Mouse (Mus musculus): ENCODE measurements around the gene Phlpp1. TPM values are rescaled to one million over a fixed set of nuclear protein-coding genes. Genes with fewer than 3 reads are reported as not detected.
A peak's percentile ranks its signal among the peaks of the same experiment; 100 is the strongest.

Phlpp1 gene
- polyA plus RNA-seq, 1 experiment from 2014 or later = 4.8 TPM

DNA sequence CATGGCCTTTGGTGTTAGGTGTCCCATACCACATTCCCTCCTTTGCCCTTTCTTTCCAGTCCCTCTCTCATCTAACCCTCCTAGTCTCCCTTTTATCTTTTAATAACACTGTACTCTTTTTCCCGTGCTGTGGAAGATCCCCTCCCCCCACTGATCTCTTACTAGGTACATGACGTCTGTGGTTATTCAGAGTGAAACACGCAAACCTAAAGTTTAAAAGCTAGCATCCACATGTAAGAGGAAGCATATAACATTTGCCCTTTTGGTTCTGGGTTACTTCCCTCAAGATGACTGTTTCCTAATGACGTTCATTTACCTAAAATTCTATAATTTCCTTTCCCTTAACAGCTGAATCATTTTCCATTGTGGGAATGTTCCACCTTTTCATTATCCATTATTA lies 203.4 kb downstream of the Phlpp1 start:
- Histone ChIP-seq H3K27ac (ENCODE audit: low read depth, low read length) (no peak overlapping the region), H3K4me3 (ENCODE audit: low read length) (no peak overlapping the region), H3K4me1 (ENCODE audit: control insufficient read depth, insufficient read depth, low read length) (no peaks in the 10 kb centered on the region), H3K36me3 (ENCODE audit: control insufficient read depth, insufficient read depth, low read length) (no peaks in the 10 kb centered on the region; the same call in 1 of the 2 replicates), H3K9ac (ENCODE audit: low read depth, low read length) (no peak overlapping the region), H3K27me3 (ENCODE audit: control insufficient read depth, insufficient read depth, low read length) (no peaks in the 10 kb centered on the region), H3K4me2 (replicated peaks; ENCODE audit: low read depth, low read length) (no peak overlapping the region), H3K9me3 (ENCODE audit: control insufficient read depth, low read length) (no peaks in the 10 kb centered on the region)
- 88% methylated on average over 4 of the region's 4 CpGs for WGBS
- ATAC-seq (ENCODE audit: low FRiP score, low TSS enrichment) = no peak

DNA sequence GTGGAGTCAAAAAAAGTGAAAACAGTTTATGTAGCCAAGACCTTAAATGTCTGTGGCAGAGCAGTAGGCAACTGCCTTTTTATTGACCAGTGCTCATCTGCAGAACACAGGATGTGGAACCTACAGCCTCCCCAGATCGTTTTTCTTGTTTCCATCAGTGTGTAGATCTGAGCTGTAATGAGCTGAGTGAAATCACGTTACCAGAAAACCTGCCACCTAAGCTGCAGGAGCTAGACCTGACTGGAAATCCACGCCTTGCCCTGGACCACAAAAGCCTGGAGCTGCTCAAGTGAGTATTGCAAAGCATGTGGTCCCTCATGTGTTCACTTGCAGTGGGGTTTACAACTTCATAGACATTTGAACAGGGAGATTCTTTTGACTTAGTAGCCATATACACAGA lies 204.5 kb downstream of the Phlpp1 start:
- H3K9me3 ChIP-seq (ENCODE audit: control insufficient read depth, low read length) = no peaks in the 10 kb centered on the region
- no peaks in the 10 kb centered on the region for H3K27me3 ChIP-seq (ENCODE audit: control insufficient read depth, insufficient read depth, low read length)
- H3K27ac ChIP-seq (ENCODE audit: low read depth, low read length) = no peak overlapping the region
- H3K36me3 ChIP-seq (ENCODE audit: control insufficient read depth, insufficient read depth, low read length) = no peaks in the 10 kb centered on the region; the same call in 1 of the 2 replicates
- no peak for ATAC-seq (ENCODE audit: low FRiP score, low TSS enrichment)
- H3K4me2 ChIP-seq (replicated peaks; ENCODE audit: low read depth, low read length) = no peak overlapping the region
- no peak overlapping the region for H3K4me3 ChIP-seq (ENCODE audit: low read length)
- 60% methylated on average over 3 of the region's 3 CpGs for WGBS
- H3K4me1 ChIP-seq (ENCODE audit: control insufficient read depth, insufficient read depth, low read length) = no peaks in the 10 kb centered on the region
- no peak overlapping the region for H3K9ac ChIP-seq (ENCODE audit: low read depth, low read length)

DNA sequence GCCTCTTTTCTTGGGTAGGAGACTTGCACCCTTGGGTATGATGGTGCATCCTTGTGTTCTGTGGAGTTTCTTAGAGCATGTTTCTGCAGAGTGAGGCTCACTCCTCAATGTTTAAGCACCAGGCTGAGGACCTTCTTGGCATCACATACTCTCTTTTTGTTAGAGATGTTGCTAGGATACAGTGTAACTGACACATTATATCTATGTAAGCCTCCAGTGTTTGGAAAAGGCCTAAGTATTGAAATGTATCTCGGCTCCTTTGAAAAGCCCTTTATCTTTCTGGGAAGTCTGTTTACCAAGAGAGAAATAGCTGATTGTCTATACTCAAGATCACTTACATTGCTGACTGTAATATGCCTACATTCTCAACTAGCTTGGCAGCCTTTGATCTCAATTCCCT lies 208.9 kb downstream of the Phlpp1 start:
- no peak overlapping the region for H3K27ac ChIP-seq (ENCODE audit: low read depth, low read length)
- H3K9ac ChIP-seq (ENCODE audit: low read depth, low read length) = no peak overlapping the region
- H3K4me1 ChIP-seq (ENCODE audit: control insufficient read depth, insufficient read depth, low read length) = no peaks in the 10 kb centered on the region
- H3K4me2 ChIP-seq (replicated peaks; ENCODE audit: low read depth, low read length) = no peak overlapping the region
- H3K9me3 ChIP-seq (ENCODE audit: control insufficient read depth, low read length) = no peaks in the 10 kb centered on the region
- H3K27me3 ChIP-seq (ENCODE audit: control insufficient read depth, insufficient read depth, low read length) = no peaks in the 10 kb centered on the region
- no peaks in the 10 kb centered on the region; the same call in 1 of the 2 replicates for H3K36me3 ChIP-seq (ENCODE audit: control insufficient read depth, insufficient read depth, low read length)
- ATAC-seq (ENCODE audit: low FRiP score, low TSS enrichment) = no peak
- WGBS = 83% methylated on average over 1 of the region's 1 CpGs
- no peak overlapping the region for H3K4me3 ChIP-seq (ENCODE audit: low read length)

DNA sequence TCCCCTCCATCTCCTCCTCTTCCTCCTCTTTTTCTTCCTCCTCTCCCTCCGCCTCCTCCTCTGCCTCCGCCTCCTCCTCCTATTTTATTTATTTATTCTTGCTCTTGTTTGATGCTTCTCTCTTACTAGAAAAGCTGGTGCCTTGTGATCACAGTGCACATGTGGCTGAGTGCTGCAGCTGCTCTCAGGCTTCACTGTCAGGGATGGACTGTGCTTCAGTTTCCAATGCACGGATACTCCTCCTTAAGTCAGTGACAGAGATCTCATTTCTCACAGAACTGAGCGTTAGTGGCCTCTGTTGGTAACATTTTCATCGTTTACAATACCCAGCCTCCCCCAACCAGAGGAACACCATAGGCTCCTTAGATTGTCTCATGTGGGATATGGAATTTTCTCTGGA lies 215.0 kb downstream of the Phlpp1 start:
- no peaks in the 10 kb centered on the region for H3K27me3 ChIP-seq (ENCODE audit: control insufficient read depth, insufficient read depth, low read length)
- no peak overlapping the region for H3K9ac ChIP-seq (ENCODE audit: low read depth, low read length)
- no peaks in the 10 kb centered on the region for H3K9me3 ChIP-seq (ENCODE audit: control insufficient read depth, low read length)
- no peaks in the 10 kb centered on the region; the same call in 1 of the 2 replicates for H3K36me3 ChIP-seq (ENCODE audit: control insufficient read depth, insufficient read depth, low read length)
- H3K4me2 ChIP-seq (replicated peaks; ENCODE audit: low read depth, low read length) = no peak overlapping the region
- no peaks in the 10 kb centered on the region for H3K4me1 ChIP-seq (ENCODE audit: control insufficient read depth, insufficient read depth, low read length)
- no peak overlapping the region for H3K27ac ChIP-seq (ENCODE audit: low read depth, low read length)
- H3K4me3 ChIP-seq (ENCODE audit: low read length) = no peak overlapping the region
- no peak for ATAC-seq (ENCODE audit: low FRiP score, low TSS enrichment)
- WGBS = 76% methylated on average over 5 of the region's 5 CpGs

DNA sequence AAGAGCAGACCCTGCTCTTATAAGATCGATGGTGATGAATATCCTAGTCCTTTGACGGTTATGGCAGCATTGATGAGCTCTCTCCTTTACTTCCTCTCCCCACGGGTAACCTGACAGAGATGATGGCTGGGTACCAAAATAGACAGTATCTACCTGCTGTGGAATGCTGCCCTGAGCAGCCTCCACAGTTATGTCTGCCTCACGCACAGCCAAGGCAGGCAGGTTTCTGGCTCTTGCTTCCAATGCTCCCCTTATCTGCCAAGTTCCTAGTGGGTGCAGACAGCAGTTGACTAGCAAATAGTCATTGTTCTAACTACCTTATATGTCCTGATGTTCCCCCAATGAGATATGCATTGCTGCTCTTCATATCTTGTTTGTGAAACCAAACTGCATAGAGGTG lies 215.7 kb downstream of the Phlpp1 start:
- Histone ChIP-seq H3K4me1 (ENCODE audit: control insufficient read depth, insufficient read depth, low read length) (no peaks in the 10 kb centered on the region), H3K9me3 (ENCODE audit: control insufficient read depth, low read length) (no peaks in the 10 kb centered on the region), H3K27me3 (ENCODE audit: control insufficient read depth, insufficient read depth, low read length) (no peaks in the 10 kb centered on the region), H3K27ac (ENCODE audit: low read depth, low read length) (no peak overlapping the region), H3K9ac (ENCODE audit: low read depth, low read length) (no peak overlapping the region), H3K4me3 (ENCODE audit: low read length) (no peak overlapping the region), H3K36me3 (ENCODE audit: control insufficient read depth, insufficient read depth, low read length) (peaks cover 3% of the 10 kb centered on the region), H3K4me2 (replicated peaks; ENCODE audit: low read depth, low read length) (no peak overlapping the region)
- ATAC-seq (ENCODE audit: low FRiP score, low TSS enrichment) = no peak
- 93% methylated on average over 4 of the region's 4 CpGs for WGBS

DNA sequence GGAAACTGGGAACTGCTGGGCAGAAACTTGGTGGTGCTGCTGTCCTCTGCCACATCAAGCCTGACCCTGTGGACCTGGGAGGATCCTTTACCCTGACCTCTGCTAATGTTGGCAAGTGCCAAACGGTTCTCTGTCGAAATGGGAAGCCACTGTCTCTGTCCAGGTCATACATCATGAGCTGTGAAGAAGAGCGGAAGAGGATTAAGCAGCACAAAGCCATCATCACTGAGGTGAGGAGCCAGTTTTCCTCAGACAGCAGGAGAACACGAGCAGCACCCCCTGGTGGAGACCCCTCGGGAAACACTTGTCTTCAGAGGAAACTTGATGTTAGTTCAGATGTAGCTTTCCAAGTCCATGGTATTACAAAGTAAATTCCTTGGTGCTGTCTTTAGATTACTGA lies 218.1 kb downstream of the Phlpp1 start:
- no peak overlapping the region for H3K4me2 ChIP-seq (replicated peaks; ENCODE audit: low read depth, low read length)
- WGBS = 12% methylated on average over 5 of the region's 5 CpGs
- no peak overlapping the region for H3K4me3 ChIP-seq (ENCODE audit: low read length)
- H3K36me3 ChIP-seq (ENCODE audit: control insufficient read depth, insufficient read depth, low read length) = peaks cover 13% of the 10 kb centered on the region
- no peaks in the 10 kb centered on the region for H3K27me3 ChIP-seq (ENCODE audit: control insufficient read depth, insufficient read depth, low read length)
- H3K27ac ChIP-seq (ENCODE audit: low read depth, low read length) = no peak overlapping the region
- H3K9me3 ChIP-seq (ENCODE audit: control insufficient read depth, low read length) = no peaks in the 10 kb centered on the region
- H3K9ac ChIP-seq (ENCODE audit: low read depth, low read length) = no peak overlapping the region
- ATAC-seq (ENCODE audit: low FRiP score, low TSS enrichment) = 0 out of 2 replicates have a peak, but pooled peaks have one; percentile 42
- H3K4me1 ChIP-seq (ENCODE audit: control insufficient read depth, insufficient read depth, low read length) = no peaks in the 10 kb centered on the region

DNA sequence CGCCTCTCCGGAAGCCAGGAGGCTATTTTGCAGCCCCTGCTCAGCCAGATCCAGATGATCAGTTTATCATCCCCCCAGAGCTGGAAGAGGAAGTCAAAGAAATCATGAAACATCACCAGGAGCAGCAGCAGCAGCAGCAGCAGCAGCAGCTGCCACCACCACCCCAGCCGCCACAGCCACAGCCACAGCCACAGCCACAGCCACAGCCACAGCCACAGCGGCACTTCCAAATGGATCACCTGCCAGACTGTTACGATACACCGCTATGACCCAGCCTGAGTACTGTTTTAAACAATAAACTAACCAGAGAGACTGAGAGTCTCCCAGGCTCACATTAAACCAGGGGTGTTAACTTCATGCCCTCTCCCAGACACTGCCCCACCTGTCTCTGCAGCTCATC lies 221.5 kb downstream of the Phlpp1 start:
- Histone ChIP-seq H3K4me1 (ENCODE audit: control insufficient read depth, insufficient read depth, low read length) (no peaks in the 10 kb centered on the region; the same call in 1 of the 2 replicates), H3K9me3 (ENCODE audit: control insufficient read depth, low read length) (no peaks in the 10 kb centered on the region), H3K27ac (ENCODE audit: low read depth, low read length) (no peak overlapping the region), H3K27me3 (ENCODE audit: control insufficient read depth, insufficient read depth, low read length) (no peaks in the 10 kb centered on the region), H3K4me3 (ENCODE audit: low read length) (no peak overlapping the region), H3K36me3 (ENCODE audit: control insufficient read depth, insufficient read depth, low read length) (peaks cover 13% of the 10 kb centered on the region), H3K9ac (ENCODE audit: low read depth, low read length) (no peak overlapping the region), H3K4me2 (replicated peaks; ENCODE audit: low read depth, low read length) (no peak overlapping the region)
- no peak for ATAC-seq (ENCODE audit: low FRiP score, low TSS enrichment)
- WGBS = 92% methylated on average over 6 of the region's 6 CpGs

DNA sequence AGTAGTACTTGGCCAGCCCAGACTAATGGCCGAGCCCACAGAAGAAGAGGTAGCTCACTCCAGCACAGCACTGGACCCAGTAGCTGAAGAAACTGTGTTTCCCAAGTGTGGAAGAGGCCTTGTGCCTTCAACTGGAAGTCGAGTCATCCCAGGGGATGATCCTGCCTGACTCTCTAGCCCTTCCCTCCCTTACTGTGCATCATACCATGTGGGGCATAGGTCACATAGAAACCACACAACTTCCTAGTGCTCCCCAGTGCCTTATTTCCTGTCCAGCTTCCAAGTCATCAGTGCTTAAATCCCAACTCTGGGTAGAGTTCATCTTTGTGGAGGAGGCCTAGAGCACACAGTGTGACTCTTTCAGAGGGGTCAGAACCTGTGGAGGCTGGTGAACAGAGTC lies 223.1 kb downstream of the Phlpp1 start:
- no peaks in the 10 kb centered on the region; the same call in 1 of the 2 replicates for H3K4me1 ChIP-seq (ENCODE audit: control insufficient read depth, insufficient read depth, low read length)
- H3K9ac ChIP-seq (ENCODE audit: low read depth, low read length) = no peak overlapping the region
- H3K27ac ChIP-seq (ENCODE audit: low read depth, low read length) = no peak overlapping the region
- no peak overlapping the region for H3K4me3 ChIP-seq (ENCODE audit: low read length)
- 80% methylated on average over 2 of the region's 2 CpGs for WGBS
- no peak for ATAC-seq (ENCODE audit: low FRiP score, low TSS enrichment)
- no peak overlapping the region for H3K4me2 ChIP-seq (replicated peaks; ENCODE audit: low read depth, low read length)
- peaks cover 13% of the 10 kb centered on the region for H3K36me3 ChIP-seq (ENCODE audit: control insufficient read depth, insufficient read depth, low read length)
- no peaks in the 10 kb centered on the region for H3K9me3 ChIP-seq (ENCODE audit: control insufficient read depth, low read length)
- H3K27me3 ChIP-seq (ENCODE audit: control insufficient read depth, insufficient read depth, low read length) = no peaks in the 10 kb centered on the region

DNA sequence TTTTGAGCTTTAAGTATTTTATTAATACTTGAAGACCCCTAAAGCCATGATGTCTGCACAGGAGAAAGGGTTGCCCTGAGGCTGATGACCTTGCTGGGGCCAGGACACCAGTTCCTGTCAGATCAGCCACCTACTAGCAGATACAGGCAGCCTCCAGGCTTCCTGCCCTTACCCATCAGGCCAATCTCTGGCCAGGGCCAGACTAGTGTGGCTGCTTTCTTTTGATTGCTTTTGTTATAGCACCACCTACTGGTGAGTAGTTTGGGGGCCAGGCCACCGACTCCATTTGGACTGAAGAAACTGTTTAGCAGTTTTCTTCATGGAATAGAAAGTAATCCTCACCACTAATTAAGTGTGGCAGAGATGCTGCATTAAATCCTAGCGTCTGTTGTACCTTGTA lies 223.9 kb downstream of the Phlpp1 start:
- Histone ChIP-seq H3K4me2 (replicated peaks; ENCODE audit: low read depth, low read length) (no peak overlapping the region), H3K4me3 (ENCODE audit: low read length) (no peak overlapping the region), H3K4me1 (ENCODE audit: control insufficient read depth, insufficient read depth, low read length) (no peaks in the 10 kb centered on the region; the same call in 1 of the 2 replicates), H3K27me3 (ENCODE audit: control insufficient read depth, insufficient read depth, low read length) (no peaks in the 10 kb centered on the region), H3K9me3 (ENCODE audit: control insufficient read depth, low read length) (no peaks in the 10 kb centered on the region), H3K36me3 (ENCODE audit: control insufficient read depth, insufficient read depth, low read length) (peaks cover 13% of the 10 kb centered on the region), H3K9ac (ENCODE audit: low read depth, low read length) (no peak overlapping the region), H3K27ac (ENCODE audit: low read depth, low read length) (no peak overlapping the region)
- WGBS = 6% methylated on average over 2 of the region's 2 CpGs
- peak; percentile 77 for ATAC-seq (ENCODE audit: low FRiP score, low TSS enrichment)
